8 mouse cellular contexts compared by ENCODE assay signal in genomic region chr6:51592356-51593115, GRCm38 (mm10).
DNase-seq lines count a peak whose midpoint lies in the region; ATAC-seq and TF ChIP-seq lines count a peak whose summit lies in the region.

No protein-coding gene starts in this region.

- peak overlapping the region; percentile 85 for H3K9ac ChIP-seq in hindbrain, embryonic 13.5 days
- no peak overlapping the region for H3K9ac ChIP-seq in lung, postnatal 0 days (replicated peaks; ENCODE audit: low read depth)

- peak; percentile 99 for TF ChIP-seq CTCF in lung, postnatal 0 days (IDR thresholded peaks at IDR 0.05)

- H3K36me3 ChIP-seq in hindbrain, embryonic 13.5 days: no peaks in the 10 kb centered on the region
- no peaks in the 10 kb centered on the region for H3K36me3 ChIP-seq in lung, postnatal 0 days (ENCODE audit: insufficient read depth, low read length)

- DNase-seq in MN1 (ENCODE audit: low spot score): peak; percentile 85
- DNase-seq in cerebellum, postnatal 14 days: peak; percentile 99
- peak; percentile 83 to 91 for DNase-seq in frontal cortex, postnatal 25 days (ENCODE audit: low spot score in 2 of 2)
- peak; percentile 92 to 96 for DNase-seq in layer of hippocampus, postnatal 14 days (ENCODE audit: low spot score in 2 of 2)
- DNase-seq in lung, postnatal 0 days (ENCODE audit: low spot score): peak; percentile 75
- DNase-seq in ovary, postnatal 14 days (ENCODE audit: low spot score): peak; percentile 71
- peak; percentile 82 for DNase-seq in thymus, postnatal 0 days (ENCODE audit: low spot score)

- peak; percentile 98 for ATAC-seq in hindbrain, embryonic 13.5 days (ENCODE audit: low FRiP score)
- peak; percentile 84 for ATAC-seq in lung, postnatal 0 days

- peak overlapping the region; percentile 100 for H3K27ac ChIP-seq in hindbrain, embryonic 13.5 days
- no peak overlapping the region for H3K27ac ChIP-seq in lung, postnatal 0 days (ENCODE audit: low read length)

- H3K4me1 ChIP-seq in hindbrain, embryonic 13.5 days (replicated peaks): peaks cover 45% of the 10 kb centered on the region
- peaks cover 5% of the 10 kb centered on the region; the same call in 1 of the 2 replicates for H3K4me1 ChIP-seq in lung, postnatal 0 days (ENCODE audit: insufficient read depth, low read depth, low read length)

- peak overlapping the region; percentile 79 for H3K4me2 ChIP-seq in hindbrain, embryonic 13.5 days
- H3K4me2 ChIP-seq in lung, postnatal 0 days (replicated peaks; ENCODE audit: low read depth, low read length): peak overlapping the region; percentile 59

- no peaks in the 10 kb centered on the region for H3K27me3 ChIP-seq in hindbrain, embryonic 13.5 days
- H3K27me3 ChIP-seq in lung, postnatal 0 days (replicated peaks; ENCODE audit: insufficient read depth, low read length): no peaks in the 10 kb centered on the region

- H3K4me3 ChIP-seq in hindbrain, embryonic 13.5 days: peak overlapping the region; percentile 44
- peak overlapping the region; percentile 24; the same call in 1 of the 2 replicates for H3K4me3 ChIP-seq in lung, postnatal 0 days (ENCODE audit: low read depth, low read length)

- no peak for TF ChIP-seq EP300 in lung, postnatal 0 days (IDR thresholded peaks at IDR 0.05)

- WGBS in hindbrain, embryonic 13.5 days: 1% methylated on average over 45 of the region's 45 CpGs
- WGBS in lung, postnatal 0 days: 5% methylated on average over 42 of the region's 45 CpGs

- no peaks in the 10 kb centered on the region for H3K9me3 ChIP-seq in hindbrain, embryonic 13.5 days
- H3K9me3 ChIP-seq in lung, postnatal 0 days (ENCODE audit: low read length): no peaks in the 10 kb centered on the region
